Mouse (Mus musculus): Measurements from ENCODE around the gene Slx4ip.

DNA sequence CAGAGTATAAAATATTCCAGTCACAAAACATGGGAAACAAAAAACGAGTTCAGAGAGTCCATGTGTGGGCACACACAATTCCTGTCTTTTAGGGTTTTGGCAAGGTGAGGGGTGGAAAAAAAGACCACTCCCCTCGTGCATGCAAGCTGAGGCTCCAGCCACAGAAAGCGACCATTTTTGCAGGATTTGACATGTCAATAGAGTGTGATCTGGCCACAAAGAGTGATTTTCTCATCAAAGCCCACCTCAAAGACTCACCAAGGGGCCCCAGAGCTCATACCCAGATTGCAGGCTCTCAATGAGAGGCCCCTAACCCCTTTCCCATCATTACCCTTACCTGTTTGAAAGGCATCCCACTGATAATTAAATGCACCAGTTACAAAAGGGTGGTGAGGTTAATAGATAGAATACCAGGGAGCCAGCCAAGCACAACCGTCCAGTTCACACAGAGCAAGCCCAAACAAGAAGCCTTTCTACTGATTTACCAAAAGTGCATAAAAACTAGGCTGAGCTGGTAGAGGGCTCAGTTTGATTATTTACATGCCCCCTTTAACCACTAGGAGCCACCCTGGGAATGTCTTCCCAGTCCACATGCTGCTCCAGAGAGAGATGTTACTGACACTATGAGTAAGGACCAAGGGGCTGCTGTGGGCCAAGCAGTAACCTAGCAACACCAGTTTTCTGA, 219.3 kb downstream of the Slx4ip start:
- no peak for TF ChIP-seq GATA1 (IDR thresholded peaks at IDR 0.05; ENCODE audit: borderline replicate concordance, low read length)
- no peak for TF ChIP-seq FLI1 (IDR thresholded peaks at IDR 0.05; ENCODE audit: low read length)

Measured in megakaryocyte, embryonic 14.5 days (primary cell).